Mouse (Mus musculus): ENCODE results near the gene Lgals9. TPM values are rescaled to one million over a fixed set of nuclear protein-coding genes. Genes with fewer than 3 reads are reported as not detected.

Lgals9 gene
- total and polyA plus RNA-seq, 3 experiments: 160 to 287 (median 228) TPM

DNA sequence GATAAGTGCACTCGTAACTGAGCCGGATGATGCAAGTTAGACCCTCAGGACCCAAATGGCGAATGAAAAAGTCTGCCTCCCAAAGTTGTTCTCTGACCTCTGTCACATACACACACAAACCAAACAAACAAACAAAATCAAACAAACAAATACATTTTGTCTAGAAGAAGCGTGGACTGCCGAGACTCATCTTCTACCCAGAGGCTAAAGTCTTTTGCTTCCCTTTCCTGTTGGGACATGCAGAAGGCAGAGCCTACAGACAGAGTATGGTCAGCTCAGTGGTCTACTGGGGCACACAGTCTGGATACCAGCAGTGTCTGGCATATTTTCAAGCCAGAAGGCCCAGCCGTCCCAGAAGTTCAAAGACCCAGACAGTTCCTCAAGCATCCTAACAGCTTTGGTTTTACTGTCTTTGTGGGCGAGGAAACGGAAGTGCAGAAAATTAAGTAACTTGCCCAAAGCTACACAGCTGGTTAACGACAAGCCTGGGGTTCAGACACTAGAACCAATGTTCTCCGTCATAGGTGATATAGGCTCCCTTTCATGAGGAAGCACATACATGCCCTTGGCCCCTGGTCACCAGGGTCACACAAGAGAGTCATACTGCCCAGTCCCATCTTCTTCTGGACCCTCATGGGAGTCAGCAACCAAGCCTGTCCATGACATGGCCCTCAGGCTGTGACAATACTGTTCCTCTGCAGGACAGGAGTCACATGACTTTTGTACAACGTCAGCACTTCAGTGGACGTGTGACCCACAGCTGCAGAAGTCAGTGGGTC lies 2.0 kb downstream of the Lgals9 start (continued):
- TF ChIP-seq ETS1 (IDR thresholded peaks at IDR 0.05; ENCODE audit: low read depth, low read length) (peak; percentile 88), MXI1 (IDR thresholded peaks at IDR 0.05; ENCODE audit: low read depth, low read length) (peak; percentile 46; the same call in 1 of the 2 replicates), TAL1 (IDR thresholded peaks at IDR 0.05; ENCODE audit: low read length) (no peak)

DNA sequence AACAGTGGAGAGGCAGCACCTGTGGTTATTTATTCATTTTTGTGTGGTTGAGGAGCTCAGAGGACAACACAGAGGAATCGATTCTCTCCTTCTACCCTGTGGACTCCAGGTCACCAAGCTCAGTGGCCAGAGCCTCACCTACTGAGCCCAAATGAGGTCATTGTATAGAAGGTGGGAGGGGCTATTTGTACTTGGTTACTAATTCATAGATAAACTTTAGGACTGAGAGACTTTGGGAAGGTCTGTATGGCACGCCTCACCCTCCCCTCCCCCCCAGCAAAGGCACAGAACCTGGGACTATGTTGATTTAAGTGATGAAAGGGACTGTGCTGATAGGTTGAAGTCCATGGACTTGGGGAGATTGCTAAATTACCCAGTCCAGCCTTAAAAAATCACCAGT lies 2.7 kb downstream of the Lgals9 start:
- Histone ChIP-seq H3K27me3 (ENCODE audit: control insufficient read depth in 1 of 2, insufficient read depth in 2 of 2, low read length in 2 of 2) (no peaks in the 10 kb centered on the region), H3K79me2 (ENCODE audit: control insufficient read depth, insufficient read depth, low read length, poor library complexity) (peaks cover 48% of the 10 kb centered on the region), H3K4me1 (ENCODE audit: control insufficient read depth in 1 of 2, insufficient read depth in 2 of 2, low read length in 2 of 2) (peaks cover 37 to 50% of the 10 kb centered on the region in 2 experiments), H3K4me3 (ENCODE audit: control insufficient read depth in 1 of 2, insufficient read depth in 1 of 2, low read depth in 2 of 2, low read length in 2 of 2) (peak overlapping the region; percentile 66 to 95), H3K9me3 (replicated peaks; ENCODE audit: insufficient read depth, low read length) (no peaks in the 10 kb centered on the region), H3K9ac (ENCODE audit: control insufficient read depth, low read depth, low read length, poor library complexity, severe bottlenecking) (peak overlapping the region; percentile 60), H3K27ac (ENCODE audit: control insufficient read depth, low read depth, low read length) (peak overlapping the region; percentile 78), H3K36me3 (ENCODE audit: control insufficient read depth in 1 of 2, insufficient read depth in 2 of 2, low read length in 2 of 2) (peaks cover 8 to 45% of the 10 kb centered on the region in 2 experiments)
- peak; percentile 58 for DNase-seq (ENCODE audit: low read depth, low spot score)
- TF ChIP-seq BHLHE40 (IDR thresholded peaks at IDR 0.05; ENCODE audit: borderline replicate concordance, low read depth, low read length): peak; percentile 46
- 0 out of 2 replicates have a peak, but pooled peaks have one; percentile 16 for TF ChIP-seq MYC (IDR thresholded peaks at IDR 0.05; ENCODE audit: low read depth, low read length)
- TF ChIP-seq TCF12 (IDR thresholded peaks at IDR 0.05; ENCODE audit: low read depth, low read length): no peak
- TF ChIP-seq MAX (IDR thresholded peaks at IDR 0.05; ENCODE audit: low read length): 0 out of 2 replicates have a peak, but pooled peaks have one; percentile 6
- TF ChIP-seq NELFE (IDR thresholded peaks at IDR 0.05; ENCODE audit: low read depth, low read length): no peak

DNA sequence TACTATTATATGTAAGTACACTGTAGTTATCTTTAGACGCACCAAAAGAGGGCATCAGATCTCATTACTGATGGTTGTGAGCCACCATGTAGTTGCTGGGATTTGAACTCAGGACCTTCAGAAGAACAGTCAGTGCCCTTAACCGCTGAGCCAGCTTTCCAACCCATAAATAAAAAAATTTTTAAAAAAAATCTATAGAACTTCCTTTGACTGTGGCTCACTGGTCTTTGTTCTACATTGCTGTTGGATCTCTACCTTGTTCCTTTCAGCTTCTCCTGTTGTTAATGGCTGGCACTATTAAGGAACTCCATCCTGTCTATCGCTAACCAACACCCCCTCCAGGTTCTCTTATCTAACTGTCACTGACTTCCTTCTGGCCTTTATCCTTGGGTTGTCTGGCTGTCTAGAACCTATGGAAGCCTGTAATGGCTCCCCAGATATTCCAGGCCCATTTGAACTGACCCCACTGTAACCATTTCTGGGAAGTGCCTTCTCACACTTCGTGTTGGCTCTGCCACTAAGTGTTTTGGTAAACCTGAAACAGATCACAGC lies 4.6 kb downstream of the Lgals9 start:
- no peaks in the 10 kb centered on the region for H3K27me3 ChIP-seq (ENCODE audit: control insufficient read depth in 1 of 2, insufficient read depth in 2 of 2, low read length in 2 of 2)
- H3K4me1 ChIP-seq (ENCODE audit: control insufficient read depth in 1 of 2, insufficient read depth in 2 of 2, low read length in 2 of 2): peaks cover 30 to 36% of the 10 kb centered on the region in 2 experiments
- H3K9me3 ChIP-seq (replicated peaks; ENCODE audit: insufficient read depth, low read length): no peaks in the 10 kb centered on the region
- H3K79me2 ChIP-seq (ENCODE audit: control insufficient read depth, insufficient read depth, low read length, poor library complexity): peaks cover 48% of the 10 kb centered on the region
- H3K4me3 ChIP-seq (ENCODE audit: control insufficient read depth in 1 of 2, insufficient read depth in 1 of 2, low read depth in 2 of 2, low read length in 2 of 2): peak overlapping the region in 1 of 2 experiments; percentile 1; a peak in 1 of 4 replicates
- peak overlapping the region; percentile 25; the same call in 1 of the 2 replicates for H3K9ac ChIP-seq (ENCODE audit: control insufficient read depth, low read depth, low read length, poor library complexity, severe bottlenecking)
- DNase-seq (ENCODE audit: low read depth, low spot score): peak; percentile 89
- peak overlapping the region; percentile 80 for H3K27ac ChIP-seq (ENCODE audit: control insufficient read depth, low read depth, low read length)
- peaks cover 15 to 34% of the 10 kb centered on the region in 2 experiments for H3K36me3 ChIP-seq (ENCODE audit: control insufficient read depth in 1 of 2, insufficient read depth in 2 of 2, low read length in 2 of 2)
- peak; percentile 26; the same call in 1 of the 2 replicates for TF ChIP-seq KAT2A (conservative IDR thresholded peaks at IDR 0.05; ENCODE audit: low read depth, low read length)
- TF ChIP-seq E2F4 (IDR thresholded peaks at IDR 0.05; ENCODE audit: borderline replicate concordance, low read depth, low read length): no peak
- peak; percentile 49; the same call in 1 of the 2 replicates for TF ChIP-seq JUND (IDR thresholded peaks at IDR 0.05; ENCODE audit: low read depth, low read length)
- TF ChIP-seq ZC3H11A (IDR thresholded peaks at IDR 0.05; ENCODE audit: low read depth, low read length): no peak
- no peak for TF ChIP-seq RAD21 (IDR thresholded peaks at IDR 0.05; ENCODE audit: low read depth, low read length)
- TF ChIP-seq ZNF384 (IDR thresholded peaks at IDR 0.05; ENCODE audit: low read depth, low read length): peak; percentile 86
- TF ChIP-seq RCOR1 (IDR thresholded peaks at IDR 0.05; ENCODE audit: low read depth, low read length): peak; percentile 84
- no peak for TF ChIP-seq UBTF (IDR thresholded peaks at IDR 0.05; ENCODE audit: borderline replicate concordance, insufficient read depth, low read depth, low read length)
- no peak for TF ChIP-seq ZKSCAN1 (IDR thresholded peaks at IDR 0.05; ENCODE audit: low read depth, low read length)
- TF ChIP-seq CTCF (IDR thresholded peaks at IDR 0.05 in 2 of 3, conservative IDR thresholded peaks at IDR 0.05 in 1 of 3; ENCODE audit: control insufficient read depth in 1 of 3, insufficient read depth in 1 of 3, low read depth in 2 of 3, low read length in 3 of 3, poor library complexity in 1 of 3, severe bottlenecking in 1 of 3): peak in 1 of 3 experiments; percentile 4; a peak in 1 of 6 replicates
- TF ChIP-seq MAX (IDR thresholded peaks at IDR 0.05; ENCODE audit: low read length): 0 out of 2 replicates have a peak, but pooled peaks have one; percentile 5
- 0 out of 2 replicates have a peak, but pooled peaks have one; percentile 22 for TF ChIP-seq HCFC1 (IDR thresholded peaks at IDR 0.05; ENCODE audit: low read depth, low read length)
- TF ChIP-seq POLR2AphosphoS5 (IDR thresholded peaks at IDR 0.05; ENCODE audit: borderline replicate concordance, low read depth, low read length): no peak
- peak; percentile 67 for TF ChIP-seq TBP (IDR thresholded peaks at IDR 0.05; ENCODE audit: low read depth, low read length)
- 0 out of 2 replicates have a peak, but pooled peaks have one; percentile 19 for TF ChIP-seq MEF2A (IDR thresholded peaks at IDR 0.05; ENCODE audit: extremely low read depth, insufficient replicate concordance, low read depth, low read length, poor library complexity, severe bottlenecking)
- TF ChIP-seq SIN3A (IDR thresholded peaks at IDR 0.05; ENCODE audit: low read length): peak; percentile 86
- TF ChIP-seq MAFK (IDR thresholded peaks at IDR 0.05; ENCODE audit: borderline replicate concordance, low read depth, low read length): no peak
- peak; percentile 99 for TF ChIP-seq TCF12 (IDR thresholded peaks at IDR 0.05; ENCODE audit: low read depth, low read length)
- peak; percentile 93 for TF ChIP-seq ETS1 (IDR thresholded peaks at IDR 0.05; ENCODE audit: low read depth, low read length)
- peak in 1 of 2 experiments; percentile 38; a peak in 2 of 4 replicates for TF ChIP-seq POLR2A (IDR thresholded peaks at IDR 0.05; ENCODE audit: control insufficient read depth in 1 of 2, insufficient read depth in 1 of 2, low read depth in 1 of 2, low read length in 2 of 2, poor library complexity in 1 of 2)
- TF ChIP-seq GABPA (IDR thresholded peaks at IDR 0.05; ENCODE audit: low read depth, low read length): no peak
